Mouse (Mus musculus) right cerebral cortex, postnatal 14 days (tissue): ENCODE measurements at regions not wholly inside any gene's neighbourhood (a gene's known extent, or its start where the extent isn't known, plus 50 kb on each side); places are given as distances from the start of the nearest gene placed in this dataset.
A peak's percentile ranks its signal among the peaks of the same experiment; 100 is the strongest.

Experiments used
- DNase-seq: peaks from one replicate; pipeline ENCODE4 v3.0.0; 2022

DNA sequence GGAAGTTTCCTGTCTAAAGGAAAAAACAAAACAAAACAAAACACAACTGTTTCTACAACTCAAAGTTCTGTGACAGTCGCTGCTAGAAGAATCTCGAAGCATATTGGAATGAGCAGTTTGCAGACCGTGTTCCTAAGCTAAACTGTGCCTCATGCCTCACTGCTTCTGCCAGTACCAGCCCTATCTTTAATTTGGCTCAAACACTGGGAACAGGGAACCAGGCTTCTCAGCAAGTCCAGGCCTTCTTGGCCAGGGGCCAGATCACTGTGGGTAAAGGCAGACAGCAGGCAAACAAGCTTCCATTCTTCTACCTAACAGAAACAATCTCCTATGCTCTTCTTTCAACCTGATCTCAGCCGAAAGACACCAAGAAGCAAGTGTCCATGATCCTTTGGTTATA lies 56.5 kb downstream of the Tmsb4x start:
- DNase-seq = peak; percentile 53

DNA sequence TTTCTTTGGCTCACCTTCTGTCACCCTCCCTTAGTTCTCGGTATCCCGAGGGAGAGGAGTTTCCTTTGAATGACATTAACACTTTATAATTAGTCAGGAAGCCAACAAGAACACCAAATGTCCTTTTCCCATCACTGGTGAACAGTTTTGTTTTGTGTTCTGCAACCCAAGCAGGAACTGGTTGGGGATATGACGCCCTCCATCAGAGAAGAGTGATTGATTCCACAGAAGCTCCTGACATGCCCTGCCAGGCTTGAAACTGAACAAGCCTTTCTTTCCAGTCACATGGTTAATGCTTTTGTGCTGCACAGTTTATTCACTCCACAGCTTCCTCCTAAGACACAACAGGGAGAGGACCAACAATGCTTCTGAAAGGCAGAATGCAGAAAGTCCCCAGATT lies 57.8 kb downstream of the Tmsb4x start:
- no peak for DNase-seq

DNA sequence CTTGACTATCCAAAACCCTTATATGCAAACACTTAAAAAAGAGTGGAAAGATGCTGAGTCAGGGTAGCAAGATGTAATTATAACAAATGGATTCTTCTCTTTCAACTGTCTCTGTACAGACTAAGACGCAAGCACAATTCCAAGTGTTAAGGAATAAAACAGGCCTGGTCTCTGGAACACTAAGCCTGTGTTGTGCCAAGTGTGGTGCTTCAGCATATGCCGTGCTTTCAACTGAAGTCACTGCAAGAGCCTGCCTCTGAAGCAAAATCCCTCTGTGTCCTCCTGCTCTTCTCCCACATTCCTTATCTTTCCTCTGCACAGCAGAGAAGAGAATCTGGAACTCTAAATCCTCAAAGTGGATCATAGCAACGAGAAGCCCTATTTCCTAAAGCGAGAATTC lies 59.7 kb downstream of the Tmsb4x start:
- no peak for DNase-seq

DNA sequence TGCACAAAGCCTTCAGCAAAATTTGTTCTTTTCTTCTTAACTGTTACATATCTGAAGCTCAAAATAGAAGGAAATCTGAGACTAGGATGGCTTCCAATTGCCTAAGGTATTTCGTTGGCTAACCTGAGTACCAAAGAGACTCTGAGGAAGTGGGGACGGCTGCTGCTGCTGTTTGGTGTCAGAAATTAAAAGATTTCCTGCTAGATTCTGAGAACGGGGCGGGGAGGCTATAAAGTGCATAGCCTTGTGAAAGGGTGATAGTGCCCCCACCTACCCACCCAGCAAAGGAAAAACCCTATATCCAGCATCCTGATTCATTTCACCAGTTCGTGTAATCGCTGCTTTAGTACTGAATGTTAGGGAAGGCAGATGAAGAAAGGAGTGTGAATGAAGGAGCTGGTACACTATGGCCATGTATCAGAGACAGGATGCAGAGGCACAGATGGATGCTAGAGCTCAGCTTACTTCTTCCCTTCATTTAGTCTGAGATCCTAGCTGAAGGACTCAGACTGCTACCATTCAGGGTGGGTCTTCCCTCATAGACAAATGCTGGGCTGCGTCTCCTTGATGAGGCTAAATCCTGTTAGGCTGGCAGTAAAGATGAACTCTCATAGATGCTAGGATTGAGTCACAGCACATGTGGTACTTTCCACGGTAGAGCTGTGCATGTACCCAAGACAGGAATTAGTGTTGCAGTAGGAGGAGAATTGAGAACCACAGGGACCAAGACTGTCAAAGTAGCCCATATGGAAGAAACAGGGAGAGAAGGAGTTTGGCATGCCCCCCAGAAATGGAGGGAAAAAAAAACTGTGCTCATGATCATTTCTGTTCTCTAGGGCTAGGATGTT lies 62.4 kb downstream of the Tmsb4x start:
- DNase-seq = no peak

GRCm38 (mm10) chrX:167145508-167146182 lies 63.5 kb downstream of the Tmsb4x start:
- DNase-seq = no peak

DNA sequence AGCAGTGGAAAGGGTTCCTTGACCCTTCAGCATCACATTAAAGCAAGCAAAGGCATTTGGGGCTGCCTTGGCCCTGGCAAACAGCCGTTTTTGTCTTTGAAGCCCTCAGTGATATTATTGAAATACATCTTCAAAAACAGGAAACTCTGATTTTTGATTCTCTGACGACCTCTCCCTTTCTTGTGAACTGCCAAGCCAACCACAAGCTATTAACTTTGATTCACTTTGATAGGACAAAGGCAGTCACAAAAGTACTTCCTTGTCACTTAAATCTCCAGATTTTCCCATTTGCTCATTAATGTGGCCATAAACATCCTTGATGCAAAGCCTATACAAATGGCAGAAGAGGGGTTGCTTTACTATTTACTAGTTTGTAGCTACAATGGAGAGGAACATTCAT lies 70.0 kb downstream of the Tmsb4x start:
- DNase-seq = no peak

GRCm38 (mm10) chrX:167134250-167134649 lies 74.9 kb downstream of the Tmsb4x start:
- DNase-seq = no peak

DNA sequence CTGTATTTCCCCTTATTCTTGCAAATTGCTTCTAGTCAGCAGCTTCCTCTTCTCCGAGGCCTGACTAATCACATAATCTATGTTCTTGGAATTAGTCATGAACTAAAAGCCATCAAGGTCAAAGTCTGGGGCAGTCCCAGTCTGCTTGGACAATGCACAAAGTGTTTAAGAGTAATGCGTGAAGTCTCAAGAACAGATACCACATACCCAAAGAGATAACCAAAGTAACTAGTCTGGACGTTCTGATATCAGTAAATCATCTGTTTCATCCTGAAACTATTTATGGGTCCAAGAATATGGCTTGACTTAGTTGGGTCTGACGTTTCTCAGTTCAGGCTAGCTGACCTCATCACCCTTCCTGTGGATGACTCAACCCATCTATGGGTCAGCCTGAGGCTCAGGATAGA lies 76.1 kb downstream of the Tmsb4x start:
- DNase-seq = no peak

GRCm38 (mm10) chrX:167131317-167131716 lies 77.8 kb downstream of the Tmsb4x start:
- DNase-seq = no peak

DNA sequence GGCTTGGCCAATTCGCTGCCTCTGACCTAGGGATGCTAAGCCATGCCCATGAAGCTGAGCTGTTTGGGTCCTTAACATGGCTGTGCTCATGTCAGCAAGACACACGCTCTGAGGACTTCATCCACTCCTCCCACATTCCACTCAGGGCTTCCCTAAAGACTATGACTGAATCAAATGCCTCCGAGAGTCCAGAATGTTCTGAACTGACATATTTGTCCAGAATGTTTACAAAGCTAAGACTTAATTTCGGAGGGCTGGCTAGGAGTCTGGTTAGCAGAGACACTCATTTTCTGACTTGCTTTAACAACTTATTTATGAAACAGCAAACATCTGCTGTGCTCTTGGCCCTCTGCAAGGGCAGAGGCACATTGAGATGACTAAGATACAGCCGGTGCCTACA lies 78.5 kb downstream of the Tmsb4x start:
- no peak for DNase-seq

GRCm38 (mm10) chrX:167119288-167119687 lies 89.8 kb downstream of the Tmsb4x start:
- DNase-seq = no peak

- no peak for DNase-seq
Measured at GRCm38 (mm10) chrX:167115096-167115495, 94.0 kb downstream of the Tmsb4x start.

DNA sequence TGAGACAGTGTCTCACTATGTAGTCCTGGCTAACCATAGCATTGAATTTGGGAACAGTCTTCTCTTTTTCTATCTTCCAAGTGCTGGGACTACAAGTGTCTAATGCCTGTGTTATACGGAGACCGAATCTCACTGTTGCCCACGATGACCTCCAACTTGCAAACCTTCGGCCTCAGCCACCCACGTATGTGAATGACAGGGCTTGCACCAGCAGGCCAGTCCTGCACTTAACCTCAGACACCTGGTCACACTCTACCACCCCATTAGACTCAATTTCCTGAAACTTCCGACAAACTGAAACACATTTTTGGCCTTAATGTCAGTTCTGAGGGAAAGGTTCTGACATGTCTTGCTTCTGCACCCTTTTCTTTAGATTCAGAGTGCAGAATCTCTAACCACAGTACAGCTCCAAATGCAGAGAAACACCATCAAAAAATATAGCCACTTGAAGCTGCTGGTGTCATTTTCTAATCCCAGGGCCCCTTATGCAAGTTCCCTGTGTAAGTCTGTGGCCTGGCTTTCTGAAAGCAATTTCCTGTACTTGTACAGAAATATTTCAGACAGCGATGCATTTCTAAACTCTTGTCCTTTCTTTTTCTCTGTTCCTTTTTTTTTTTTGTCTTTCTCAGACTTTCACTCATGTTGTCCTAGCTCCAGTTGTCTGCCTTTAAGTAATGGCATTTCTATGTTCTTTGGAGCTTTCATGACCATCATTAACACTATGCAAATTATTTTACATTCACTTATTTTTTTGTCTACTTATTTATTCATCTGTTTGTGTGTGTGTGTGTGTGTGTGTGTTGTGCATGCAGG lies 97.8 kb downstream of the Tmsb4x start:
- DNase-seq = no peak

DNA sequence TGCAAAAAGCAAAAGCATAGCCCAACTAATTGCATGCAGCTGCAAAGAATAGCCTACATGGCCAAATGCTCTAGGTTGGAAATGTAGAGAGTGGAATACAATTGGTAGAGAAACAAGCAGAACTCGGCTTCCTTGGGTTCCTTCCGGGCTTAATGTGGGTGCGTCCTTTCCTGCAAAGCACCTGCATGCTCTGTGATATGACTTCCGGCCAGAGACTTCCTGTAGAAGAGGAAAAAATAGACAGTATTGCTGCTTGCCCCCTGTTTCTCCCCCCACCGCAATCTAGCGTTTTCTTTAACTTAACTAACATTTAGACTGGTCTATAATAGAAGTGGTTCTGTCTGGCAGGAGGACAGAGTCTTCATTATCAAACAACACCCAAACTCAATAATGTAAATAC lies 100.8 kb downstream of the Tmsb4x start:
- DNase-seq = no peak

- DNase-seq = no peak
Measured at GRCm38 (mm10) chrX:167107469-167107868, 101.6 kb downstream of the Tmsb4x start.

- peak; percentile 5 for DNase-seq
Measured at GRCm38 (mm10) chrX:167105931-167106417, 103.1 kb downstream of the Tmsb4x start.

DNA sequence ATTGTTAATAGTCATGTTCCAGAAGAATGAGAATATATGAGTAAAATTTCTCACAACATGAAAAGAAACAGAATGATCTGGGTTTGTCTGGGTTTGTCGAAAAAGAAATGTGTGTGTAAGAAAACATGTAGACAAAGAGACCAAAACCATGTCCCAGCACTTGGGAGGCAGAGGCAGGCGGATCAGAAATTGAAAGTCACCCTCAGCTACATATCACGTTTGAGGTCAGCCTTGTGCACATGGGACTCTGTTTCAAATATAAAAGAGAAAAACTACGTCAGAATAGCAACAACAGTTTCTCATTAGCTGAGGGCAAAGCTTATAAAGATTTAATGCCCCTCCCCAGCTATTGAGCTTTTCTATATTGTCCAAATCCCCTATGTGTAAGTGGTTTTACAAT lies 103.8 kb downstream of the Tmsb4x start:
- DNase-seq = no peak

DNA sequence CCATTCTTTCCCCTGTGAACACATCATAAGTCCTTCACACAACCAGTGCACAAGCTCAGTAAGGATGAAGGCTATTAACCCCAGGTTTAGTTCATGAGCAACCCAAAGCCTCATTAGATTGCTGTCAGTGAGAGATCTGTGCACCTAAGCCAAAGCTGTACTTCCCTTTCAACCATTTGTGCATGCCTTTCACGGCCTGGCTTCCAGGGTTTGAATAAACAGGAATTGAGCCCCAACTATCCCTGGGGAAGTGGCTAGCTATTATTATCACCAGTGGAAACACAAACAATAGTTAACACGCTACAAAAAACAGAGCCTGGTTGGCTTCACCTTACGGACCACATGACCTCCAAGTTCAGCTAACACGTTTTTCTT lies 104.9 kb downstream of the Tmsb4x start:
- DNase-seq = no peak

DNA sequence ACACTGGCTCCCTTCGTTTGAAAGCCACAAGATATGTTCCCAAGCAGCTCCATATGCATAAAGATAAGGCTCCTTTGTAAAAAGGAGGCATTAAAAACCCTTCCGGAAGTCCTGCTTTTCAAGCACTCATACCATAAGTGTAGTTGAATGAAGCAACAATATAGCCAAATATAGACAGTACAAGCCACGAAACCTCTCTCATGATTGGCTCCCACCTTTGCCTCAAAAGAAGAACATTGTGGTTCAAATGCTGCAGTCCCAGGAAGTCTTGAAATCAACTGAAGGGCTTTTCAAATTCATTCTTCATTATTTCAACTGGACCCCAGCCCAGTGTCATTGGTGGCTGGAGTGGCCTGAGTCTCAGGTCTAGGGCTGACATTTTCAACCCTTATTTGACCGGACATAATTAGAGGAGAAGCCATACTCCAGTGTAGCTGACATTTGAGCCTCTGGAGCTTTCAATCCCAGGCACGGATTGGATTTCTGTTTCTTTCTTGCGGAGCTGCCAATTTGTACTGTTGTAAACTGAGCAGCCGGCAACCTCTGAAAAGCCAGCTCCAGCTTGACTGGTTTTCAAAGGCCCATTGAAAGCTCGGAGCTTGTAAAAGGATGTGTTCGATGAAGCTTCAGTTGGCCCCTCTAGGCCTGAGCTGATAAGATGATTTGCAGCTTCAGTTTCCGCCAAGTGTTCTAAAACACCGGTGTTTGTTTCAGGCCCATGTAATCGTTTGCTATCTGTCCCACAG lies 105.4 kb downstream of the Tmsb4x start:
- DNase-seq = no peak

DNA sequence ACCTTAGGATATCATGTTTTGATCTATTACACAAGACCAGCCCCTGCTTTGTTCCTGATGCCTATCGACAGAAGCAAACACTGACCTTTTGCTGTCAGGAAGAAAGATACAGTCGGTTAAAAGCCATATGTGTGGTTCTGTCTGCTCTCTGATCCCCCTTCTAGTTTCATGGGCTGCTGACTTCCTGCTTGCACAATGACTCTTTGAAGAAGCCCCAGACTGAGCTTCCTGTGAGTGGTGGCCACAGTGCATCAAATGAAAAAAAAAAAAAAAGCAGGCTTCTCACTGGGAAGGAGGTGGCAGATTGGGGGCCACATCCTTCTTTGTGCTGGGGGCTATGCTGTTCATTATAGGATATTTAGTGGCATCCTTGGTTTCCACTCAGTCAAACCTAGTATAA lies 107.2 kb downstream of the Tmsb4x start:
- no peak for DNase-seq

- DNase-seq = no peak
Measured at GRCm38 (mm10) chrX:167099411-167099810, 109.7 kb downstream of the Tmsb4x start.

- DNase-seq = no peak
Measured at GRCm38 (mm10) chrX:167098914-167099313, 110.2 kb downstream of the Tmsb4x start.

GRCm38 (mm10) chrX:167091841-167092240 lies 117.3 kb downstream of the Tmsb4x start:
- no peak for DNase-seq
